Mouse (Mus musculus) erythroblast, embryonic 14.5 days (primary cell): Measurements from ENCODE around the gene Arhgdib.

Experiments
- GATA1 ChIP-seq: IDR thresholded peaks from 2 replicates; pipeline ENCODE4 v1.6.1; 2012; ENCODE audit warnings: low read length, inconsistent platforms, mixed read lengths
- TAL1 ChIP-seq: IDR thresholded peaks from 3 replicates; pipeline ENCODE4 v1.6.1; 2012; ENCODE audit warnings: low read length, inconsistent platforms, mixed read lengths

DNA sequence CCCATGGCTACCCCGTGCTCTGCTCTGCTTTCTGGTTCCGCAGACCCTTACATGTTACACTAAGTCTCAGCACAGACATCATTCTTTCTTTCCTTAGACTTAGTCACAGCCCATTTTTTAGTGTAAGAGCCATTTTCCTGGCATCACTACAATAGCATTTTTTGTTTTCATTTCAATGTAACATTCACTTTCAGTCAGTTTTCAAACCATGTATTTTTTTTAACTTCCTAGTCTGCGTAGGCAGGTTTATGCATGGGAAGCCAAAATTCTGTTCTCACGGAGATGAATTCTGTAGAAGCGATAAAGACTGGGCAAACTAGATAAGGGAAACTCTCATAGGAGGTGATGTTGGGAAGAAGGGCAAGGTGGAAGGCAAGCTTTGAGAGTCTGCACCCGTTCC is 52.1 kb downstream of the Arhgdib start:
- TF ChIP-seq TAL1, result no peak
- no peak for TF ChIP-seq GATA1
